Mouse (Mus musculus) MEL (cell line): ENCODE data around the gene Rps5.

Experiments
- GABPA ChIP-seq: IDR thresholded peaks from 2 replicates; pipeline ENCODE4 v1.6.1; 2012; ENCODE audit warnings: low read depth, mild to moderate bottlenecking, inconsistent platforms, low read length, improper control_type of control experiment, moderate library complexity
- KAT2A ChIP-seq: conservative IDR thresholded peaks from 2 replicates; pipeline ENCODE4 v1.6.1; 2012; ENCODE audit warnings: low read depth, low read length, improper control_type of control experiment, inconsistent platforms
- MAX ChIP-seq: IDR thresholded peaks from 2 replicates; pipeline ENCODE4 v1.6.1; 2011; ENCODE audit warnings: low read length, improper control_type of control experiment
- NELFE ChIP-seq: IDR thresholded peaks from 2 replicates; pipeline ENCODE4 v1.6.1; 2011; ENCODE audit warnings: low read depth, low read length, improper control_type of control experiment
- POLR2A ChIP-seq, 2 experiments: IDR thresholded peaks; 2 replicates each; pipeline ENCODE4 v1.6.1; 2011 to 2012; ENCODE audit warnings: low read length in 2 of 2, mild to moderate bottlenecking in 2 of 2, control low read depth in 1 of 2, improper control_type of control experiment in 1 of 2, low read depth in 1 of 2, moderate library complexity in 1 of 2; ENCODE audit not compliant: control insufficient read depth in 1 of 2, insufficient read depth in 1 of 2, poor library complexity in 1 of 2

DNA sequence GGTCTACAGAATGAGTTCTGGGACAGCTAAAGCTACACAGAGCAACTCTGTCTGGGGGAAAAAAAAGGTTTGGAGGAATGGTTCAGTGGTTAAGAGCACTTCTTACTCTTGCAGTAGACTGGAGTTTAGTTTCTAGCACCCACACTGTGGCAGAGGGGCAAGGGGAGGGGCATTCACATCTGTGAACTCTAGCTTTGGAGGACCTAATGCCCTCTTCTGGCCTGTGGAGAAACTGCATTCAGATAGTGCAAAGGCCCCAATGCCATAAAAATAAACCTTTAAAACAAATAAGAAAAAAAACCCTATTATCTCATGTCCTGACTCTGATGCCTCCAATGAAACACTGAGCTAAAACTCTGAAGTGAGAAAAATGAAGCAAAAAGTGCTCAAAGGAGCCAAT, 21.4 kb downstream of the Rps5 start:
- no peak for TF ChIP-seq POLR2A (IDR thresholded peaks at IDR 0.05; ENCODE audit: control insufficient read depth in 1 of 2, insufficient read depth in 1 of 2, low read depth in 1 of 2, low read length in 2 of 2, poor library complexity in 1 of 2)
- no peak for TF ChIP-seq NELFE
- no peak for TF ChIP-seq MAX
- TF ChIP-seq GABPA = no peak
- TF ChIP-seq KAT2A = no peak
